ENCODE assay signal across 20 mouse cellular contexts in the genomic region with DNA sequence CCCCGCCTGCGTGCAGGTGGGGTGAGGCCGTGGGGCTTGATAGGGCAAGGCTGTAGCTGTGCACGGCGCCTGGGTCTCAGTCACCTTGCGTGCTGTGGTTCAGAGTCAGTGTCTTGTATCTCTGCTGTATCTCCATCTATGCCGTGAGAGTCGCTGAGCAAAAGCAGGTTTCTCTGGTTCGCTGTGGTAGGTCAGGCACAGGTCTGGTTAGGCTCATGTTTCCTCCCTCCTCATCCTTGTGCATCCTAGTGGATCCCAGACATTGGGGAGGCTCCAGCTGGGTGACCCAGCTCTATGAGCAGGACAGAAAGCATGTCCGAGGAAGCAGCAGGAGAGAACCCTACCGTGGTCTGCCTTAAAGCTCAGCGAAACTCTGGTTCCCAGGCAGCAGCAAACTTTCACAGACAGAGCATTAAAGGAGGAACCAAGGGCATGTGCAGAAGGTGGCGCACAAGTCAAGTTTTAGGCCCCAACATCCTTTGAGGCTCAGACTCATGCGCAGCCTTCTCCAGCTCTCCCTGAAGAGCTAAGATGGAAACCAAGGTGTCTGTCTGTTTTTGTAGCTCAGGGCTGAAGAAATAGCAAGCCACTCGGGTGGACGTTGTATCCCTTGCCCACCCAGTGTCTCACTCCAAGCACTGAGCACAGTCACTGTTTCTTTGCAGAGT. TPM values are rescaled to one million over a fixed set of nuclear protein-coding genes. Genes with fewer than 3 reads are reported as not detected.
DNase-seq lines count a peak whose midpoint lies in the region; ATAC-seq and TF ChIP-seq lines count a peak whose summit lies in the region.
"Had no signal": no experiment of that assay in that cellular context is flagged by ENCODE, and none has a peak within 500 bp of the region (broad histone marks: within the 10 kb centered on the region; RNA-seq: fewer than 3 reads in every experiment).

No protein-coding gene starts in this region.

- peak; percentile 60; the same call in 1 of the 2 replicates for ATAC-seq in intestine, embryonic 14.5 days (replicated peaks; ENCODE audit: low FRiP score, low TSS enrichment, low read depth)
- no peak for ATAC-seq in intestine, embryonic 15.5 days
- ATAC-seq in lung, postnatal 0 days, result no peak
- ATAC-seq in stomach, postnatal 0 days (ENCODE audit: low FRiP score, low TSS enrichment), result no peak

- TF ChIP-seq CTCF in lung, postnatal 0 days (IDR thresholded peaks at IDR 0.05), result peak; percentile 42
- peak; percentile 51 for TF ChIP-seq CTCF in stomach, postnatal 0 days (IDR thresholded peaks at IDR 0.05; ENCODE audit: low read depth)

- no peak overlapping the region for H3K4me2 ChIP-seq in intestine, embryonic 14.5 days (ENCODE audit: low read length)
- no peak overlapping the region for H3K4me2 ChIP-seq in intestine, embryonic 15.5 days (replicated peaks)
- no peak overlapping the region for H3K4me2 ChIP-seq in lung, postnatal 0 days (replicated peaks; ENCODE audit: low read depth, low read length)
- H3K4me2 ChIP-seq in stomach, postnatal 0 days (replicated peaks; ENCODE audit: low read depth), result no peak overlapping the region
- H3K4me2 ChIP-seq: embryonic facial prominence, embryonic 12.5 days; hindbrain, embryonic 15.5 days; liver, embryonic 11.5 days had no signal

- H3K4me3 ChIP-seq in intestine, embryonic 14.5 days (ENCODE audit: low read depth, low read length), result no peak overlapping the region
- H3K4me3 ChIP-seq in intestine, embryonic 15.5 days (replicated peaks), result no peak overlapping the region
- no peak overlapping the region for H3K4me3 ChIP-seq in lung, postnatal 0 days (ENCODE audit: low read depth, low read length)
- no peak overlapping the region for H3K4me3 ChIP-seq in stomach, postnatal 0 days (ENCODE audit: low read depth, low read length)
- H3K4me3 ChIP-seq: embryonic facial prominence, embryonic 12.5 days; gastrocnemius, adult 2 months; heart, adult 2 months; hindbrain, embryonic 15.5 days; midbrain, embryonic 10.5 days had no signal

- no peaks in the 10 kb centered on the region for H3K9me3 ChIP-seq in intestine, embryonic 14.5 days (ENCODE audit: control insufficient read depth, low read length)
- no peaks in the 10 kb centered on the region for H3K9me3 ChIP-seq in intestine, embryonic 15.5 days
- no peaks in the 10 kb centered on the region for H3K9me3 ChIP-seq in lung, postnatal 0 days (ENCODE audit: low read length)
- H3K9me3 ChIP-seq in stomach, postnatal 0 days (ENCODE audit: control insufficient read depth, low read length), result no peaks in the 10 kb centered on the region
- H3K9me3 ChIP-seq: embryonic facial prominence, embryonic 12.5 days; hindbrain, embryonic 15.5 days; midbrain, embryonic 10.5 days had no signal

- no peak overlapping the region for H3K27ac ChIP-seq in intestine, embryonic 14.5 days (ENCODE audit: low read depth)
- H3K27ac ChIP-seq in intestine, embryonic 15.5 days, result no peak overlapping the region
- no peak overlapping the region for H3K27ac ChIP-seq in lung, postnatal 0 days (ENCODE audit: low read length)
- H3K27ac ChIP-seq in stomach, postnatal 0 days (replicated peaks), result no peak overlapping the region
- H3K27ac ChIP-seq: embryonic facial prominence, embryonic 12.5 days; gastrocnemius, adult 2 months; heart, adult 2 months; hindbrain, embryonic 15.5 days; midbrain, embryonic 10.5 days had no signal

- no peaks in the 10 kb centered on the region for H3K4me1 ChIP-seq in intestine, embryonic 14.5 days (replicated peaks; ENCODE audit: control insufficient read depth, insufficient read depth, low read length)
- no peaks in the 10 kb centered on the region for H3K4me1 ChIP-seq in intestine, embryonic 15.5 days (replicated peaks)
- no peaks in the 10 kb centered on the region for H3K4me1 ChIP-seq in lung, postnatal 0 days (ENCODE audit: insufficient read depth, low read depth, low read length)
- no peaks in the 10 kb centered on the region for H3K4me1 ChIP-seq in stomach, postnatal 0 days (replicated peaks; ENCODE audit: control insufficient read depth, insufficient read depth)
- H3K4me1 ChIP-seq: embryonic facial prominence, embryonic 12.5 days had no signal

- H3K9ac ChIP-seq in intestine, embryonic 14.5 days (ENCODE audit: low read length), result no peak overlapping the region
- H3K9ac ChIP-seq in intestine, embryonic 15.5 days, result no peak overlapping the region
- no peak overlapping the region for H3K9ac ChIP-seq in lung, postnatal 0 days (replicated peaks; ENCODE audit: low read depth)
- H3K9ac ChIP-seq in stomach, postnatal 0 days (ENCODE audit: low read length), result no peak overlapping the region
- H3K9ac ChIP-seq: embryonic facial prominence, embryonic 12.5 days; hindbrain, embryonic 15.5 days had no signal

- no peak for TF ChIP-seq EP300 in lung, postnatal 0 days (IDR thresholded peaks at IDR 0.05)
- TF ChIP-seq EP300 in stomach, postnatal 0 days (optimal IDR thresholded peaks at IDR 0.05), result no peak

- DNase-seq in embryo, embryonic 10.5 days (ENCODE audit: low spot score), result peak; percentile 14
- no peak for DNase-seq in embryo, embryonic 9.5 days (ENCODE audit: extremely low spot score)
- no peak for DNase-seq in intestine, embryonic 14.5 days (ENCODE audit: low spot score)
- DNase-seq in lung, postnatal 0 days (ENCODE audit: low spot score), result no peak
- DNase-seq in lung, postnatal 25 days (ENCODE audit: low spot score), result no peak
- no peak for DNase-seq in stomach, postnatal 0 days (ENCODE audit: low spot score)
- DNase-seq in heart, adult 18-20 months, result no peak
- DNase-seq: adrenal gland, adult 8-10 months; cerebellum, postnatal 10 days; gastrocnemius, adult 2 months; heart, adult 2 months; kidney, postnatal 36 days; left cerebral cortex, postnatal 4 days; lung, postnatal 36 days; thymus, postnatal 25 days had no signal

- no peaks in the 10 kb centered on the region for H3K36me3 ChIP-seq in intestine, embryonic 14.5 days (ENCODE audit: control insufficient read depth, insufficient read depth, low read length)
- no peaks in the 10 kb centered on the region for H3K36me3 ChIP-seq in intestine, embryonic 15.5 days
- no peaks in the 10 kb centered on the region for H3K36me3 ChIP-seq in lung, postnatal 0 days (ENCODE audit: insufficient read depth, low read length)
- no peaks in the 10 kb centered on the region for H3K36me3 ChIP-seq in stomach, postnatal 0 days (ENCODE audit: control insufficient read depth, insufficient read depth, low read length)
- H3K36me3 ChIP-seq: embryonic facial prominence, embryonic 12.5 days had no signal

- 58% methylated on average over 14 of the region's 16 CpGs for WGBS in intestine, embryonic 14.5 days
- 62% methylated on average over 15 of the region's 16 CpGs for WGBS in intestine, embryonic 15.5 days
- 77% methylated on average over 13 of the region's 16 CpGs for WGBS in lung, postnatal 0 days
- WGBS in stomach, postnatal 0 days, result 72% methylated on average over 13 of the region's 16 CpGs

- no peaks in the 10 kb centered on the region for H3K27me3 ChIP-seq in intestine, embryonic 14.5 days (replicated peaks; ENCODE audit: control insufficient read depth, insufficient read depth, low read length)
- H3K27me3 ChIP-seq in intestine, embryonic 15.5 days (replicated peaks), result no peaks in the 10 kb centered on the region
- no peaks in the 10 kb centered on the region for H3K27me3 ChIP-seq in lung, postnatal 0 days (replicated peaks; ENCODE audit: insufficient read depth, low read length)
- no peaks in the 10 kb centered on the region for H3K27me3 ChIP-seq in stomach, postnatal 0 days (ENCODE audit: control insufficient read depth, insufficient read depth, low read length)
- H3K27me3 ChIP-seq: embryonic facial prominence, embryonic 12.5 days; hindbrain, embryonic 15.5 days had no signal

RNA-seq across cellular contexts. Expression of gene Apba2, which starts 51.2 kb away (rescaled TPM):
- polyA plus RNA-seq in intestine, embryonic 14.5 days (2014; fragmentation: Nextera tagmentation; extraction: Ambion mirVana), result 7.7 and 9.6 TPM in 2 replicates
- polyA plus RNA-seq in intestine, embryonic 15.5 days (2015; fragmentation: Nextera tagmentation; extraction: Ambion mirVana), result 5.2 and 6.2 TPM in 2 replicates
- polyA plus RNA-seq in lung, postnatal 0 days (2015; fragmentation: Nextera tagmentation; extraction: Ambion mirVana), result 1.1 and 1.3 TPM in 2 replicates
- 2.6 and 3.4 TPM in 2 replicates for polyA plus RNA-seq in stomach, postnatal 0 days (2015; fragmentation: Nextera tagmentation; extraction: Ambion mirVana)
- total RNA-seq in heart, adult 18-20 months (2021), result under 1 TPM; 0.35 to 0.59 TPM
